Mouse (Mus musculus) megakaryocyte progenitor cell, adult 5-6 weeks (primary cell): Measurements from ENCODE around the gene Gorasp2. TPM values are rescaled to one million over a fixed set of nuclear protein-coding genes. Genes with fewer than 3 reads are reported as not detected.
A peak's percentile ranks its signal among the peaks of the same experiment; 100 is the strongest.

Source experiments
- ATAC-seq: replicated peaks from 2 replicates; pipeline ENCODE4 v1.8.0; 2016; ENCODE audit warnings: mild to moderate bottlenecking, moderate TSS enrichment, inconsistent platforms; ENCODE audit not compliant: poor library complexity
- total RNA-seq, 2 experiments: library from RNA; stranded (forward) in 1 of 2; stranded (reverse) in 1 of 2; fragments of 157-497, 149-512 nt in 1 of 2; fragments of 200-1000 nt in 1 of 2; gene quantifications; 2 replicates each; pipeline versions ENCODE4 v1.2.3 to v1.2.4; 2015 to 2017

The Gorasp2 gene
- total RNA-seq, 2 experiments from 2014 or later: 92.2 to 262 TPM

- ATAC-seq: no peak
Observed at GRCm38 (mm10) chr2:70657083-70657482, 4.3 kb upstream of the Gorasp2 start.

- ATAC-seq: peak; percentile 16
Observed at GRCm38 (mm10) chr2:70661715-70662495, 529 bp downstream of the Gorasp2 start, which contains the start of gene Gm26558. TSS of gene Gm26558 (minus strand) at chr2:70662108.

- ATAC-seq: no peak
Observed at GRCm38 (mm10) chr2:70663764-70664163, 2.4 kb downstream of the Gorasp2 start.

DNA sequence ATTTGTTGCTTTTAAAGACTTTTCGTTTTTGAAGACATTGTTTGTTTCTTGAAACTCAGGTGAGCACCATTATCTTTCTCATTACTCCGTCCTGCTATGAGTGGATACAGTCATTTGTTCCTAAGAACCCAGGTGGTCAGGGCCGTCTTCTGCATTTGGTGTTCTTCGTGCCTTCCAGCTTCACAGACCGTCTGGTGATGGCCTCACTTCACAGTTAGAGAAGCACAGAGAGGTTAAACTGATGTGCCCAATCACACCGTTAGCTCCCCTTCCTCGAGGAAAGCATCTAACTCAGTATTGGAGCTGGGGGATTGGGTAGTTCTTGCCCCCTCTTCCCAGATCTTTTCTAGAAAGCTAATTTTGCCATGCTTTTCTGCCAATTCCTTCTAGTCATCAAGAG is 5.6 kb downstream of the Gorasp2 start:
- ATAC-seq: no peak

- peak; percentile 40 for ATAC-seq
Observed at GRCm38 (mm10) chr2:70669241-70669640, 7.9 kb downstream of the Gorasp2 start.

DNA sequence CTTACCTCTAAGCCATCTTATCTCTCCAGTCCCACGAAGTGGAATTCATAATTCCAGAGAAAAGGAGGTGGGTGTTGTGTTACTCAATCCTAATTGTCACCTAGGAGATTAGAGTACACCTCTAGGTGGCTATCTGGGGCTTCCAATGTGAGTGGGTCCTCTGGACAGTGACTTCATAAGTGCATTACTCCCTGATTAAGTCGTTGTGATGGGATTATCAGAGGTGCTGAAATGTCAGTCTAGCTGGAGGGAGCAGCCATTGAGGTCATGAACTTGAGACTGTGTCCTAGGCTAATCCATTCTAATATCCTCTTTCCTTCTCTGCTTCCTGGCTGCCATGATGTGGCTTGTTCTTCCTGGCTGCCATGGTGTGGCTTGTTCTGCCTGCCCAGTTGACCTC is 8.5 kb downstream of the Gorasp2 start:
- ATAC-seq: no peak

GRCm38 (mm10) chr2:70672476-70672875 is 11.1 kb downstream of the Gorasp2 start:
- no peak for ATAC-seq

DNA sequence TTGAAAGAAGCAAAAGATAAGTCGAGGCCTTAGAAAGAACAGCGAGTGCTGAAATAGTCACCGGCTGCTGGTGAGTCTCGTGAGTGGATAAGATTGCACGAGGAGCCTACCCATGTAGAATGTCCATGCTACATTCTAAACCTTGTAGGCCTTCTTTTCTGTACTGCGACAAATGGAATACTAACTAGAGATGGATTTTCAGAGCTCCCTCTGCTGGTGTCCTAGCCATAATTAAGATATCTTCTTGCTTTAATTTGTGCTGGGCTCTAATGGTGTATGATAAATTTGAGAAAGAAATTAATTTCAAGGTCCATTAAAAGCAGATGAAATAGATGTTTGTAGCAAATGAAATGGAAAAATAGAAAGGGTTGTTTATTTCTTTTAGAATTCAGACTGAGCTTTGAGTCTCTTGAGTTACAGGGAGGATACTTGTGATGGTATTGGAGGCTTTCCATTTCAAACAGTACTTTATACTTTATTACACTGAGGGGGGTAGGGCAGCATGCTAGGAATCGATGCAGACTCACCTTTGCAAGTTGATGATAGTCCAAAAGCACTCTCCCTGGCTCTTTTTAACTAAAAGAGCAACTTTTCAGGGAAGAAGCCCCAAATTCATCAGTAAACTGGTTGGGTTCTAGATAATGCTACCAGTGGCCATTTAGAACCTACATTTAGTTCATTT is 12.2 kb downstream of the Gorasp2 start:
- peak; percentile 63 for ATAC-seq

- ATAC-seq: no peak
Observed at GRCm38 (mm10) chr2:70682324-70682723, 20.9 kb downstream of the Gorasp2 start.

DNA sequence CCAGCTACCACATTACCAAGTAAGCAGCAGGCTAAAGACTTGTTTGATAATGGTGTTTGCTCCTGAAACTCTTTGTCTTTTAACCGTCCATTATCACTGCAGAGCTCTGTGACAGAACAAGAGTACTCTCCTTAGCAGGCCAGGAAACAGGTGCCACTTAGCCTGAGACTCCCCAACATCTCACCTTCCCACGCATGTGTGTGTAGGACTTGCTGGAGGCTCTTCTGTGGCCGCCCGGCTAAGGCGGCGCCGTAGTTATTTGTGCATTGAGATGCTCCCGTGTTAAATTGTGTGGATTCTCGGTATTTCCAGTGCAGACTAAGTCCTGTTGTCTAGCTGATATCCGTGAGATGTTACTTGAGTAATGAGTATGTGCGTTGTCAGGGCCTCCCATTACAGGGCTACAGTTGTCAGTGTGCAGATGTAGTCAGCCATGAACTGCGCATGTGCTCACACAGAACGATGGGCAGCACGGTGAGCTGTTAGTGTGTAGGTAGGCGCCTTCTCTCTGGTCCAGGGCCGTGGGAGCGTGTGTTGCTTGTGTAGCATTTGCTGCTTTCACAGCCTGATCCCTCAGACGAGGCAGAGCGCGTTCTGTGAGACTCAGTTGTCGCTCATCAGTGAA is 27.2 kb downstream of the Gorasp2 start:
- no peak for ATAC-seq

DNA sequence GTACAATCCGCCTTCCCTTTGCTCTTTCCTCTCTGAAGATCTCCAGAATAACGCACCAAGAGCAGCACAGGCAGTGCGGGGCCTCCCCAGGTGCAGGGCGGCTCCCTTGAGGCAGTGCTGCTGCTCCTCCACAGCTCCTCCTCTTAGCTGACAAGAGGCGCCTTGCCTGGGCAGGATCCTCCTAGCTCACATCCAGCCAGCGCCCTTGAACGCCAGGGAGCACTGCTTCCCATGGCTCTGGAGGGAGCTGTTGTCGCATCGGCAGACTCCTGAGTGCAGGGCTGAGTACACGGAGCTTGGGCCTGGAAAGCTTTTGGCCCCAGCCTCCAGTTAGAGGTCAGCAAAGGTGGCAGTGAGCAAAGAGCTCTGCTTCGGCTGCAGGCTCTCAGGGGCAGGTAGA is 28.8 kb downstream of the Gorasp2 start:
- no peak for ATAC-seq

DNA sequence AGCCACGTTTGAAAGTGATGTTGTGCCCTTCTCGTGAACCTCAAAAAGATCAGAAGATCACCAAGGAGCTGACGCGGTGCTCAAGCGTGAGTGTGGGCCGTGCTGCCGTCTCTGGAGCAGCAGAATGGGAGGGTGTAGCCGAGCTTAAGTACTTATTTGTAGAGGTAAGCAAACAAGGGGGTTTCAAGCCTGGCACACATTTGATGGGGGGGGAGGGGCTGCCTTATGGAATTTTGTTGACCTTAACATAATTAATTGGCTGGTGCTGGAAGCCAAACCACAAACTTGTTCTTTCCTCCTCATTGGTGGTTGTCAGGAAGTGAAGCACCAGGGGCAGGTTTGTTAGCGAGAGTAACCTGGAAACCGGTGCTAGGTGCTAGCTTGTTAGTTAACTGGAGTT is 34.3 kb downstream of the Gorasp2 start:
- ATAC-seq: no peak

GRCm38 (mm10) chr2:70700851-70701250 is 39.5 kb downstream of the Gorasp2 start:
- no peak for ATAC-seq

- ATAC-seq: peak; percentile 23
Observed at GRCm38 (mm10) chr2:70701571-70701970, 40.2 kb downstream of the Gorasp2 start.

DNA sequence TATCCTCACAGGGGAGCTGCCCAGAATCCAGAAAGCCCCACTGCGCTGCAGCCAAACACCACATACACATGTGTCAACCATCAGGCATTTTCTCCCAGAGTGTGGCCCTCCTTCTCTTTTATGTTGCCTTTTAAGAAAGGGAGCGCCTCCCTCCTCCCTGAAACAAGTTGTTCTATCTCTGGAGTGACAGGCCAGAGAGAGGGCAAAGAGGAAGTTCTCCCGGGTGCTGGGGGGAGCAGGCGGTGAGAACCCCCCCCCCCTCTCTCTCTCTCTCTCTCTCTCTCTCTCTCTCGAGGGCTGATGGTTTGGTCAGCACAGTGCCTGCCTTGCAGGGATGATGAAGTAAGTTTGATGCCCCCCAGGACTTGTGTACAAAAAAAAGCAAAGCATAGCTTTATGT is 41.0 kb downstream of the Gorasp2 start:
- ATAC-seq: peak; percentile 30; the same call in 1 of the 2 replicates

DNA sequence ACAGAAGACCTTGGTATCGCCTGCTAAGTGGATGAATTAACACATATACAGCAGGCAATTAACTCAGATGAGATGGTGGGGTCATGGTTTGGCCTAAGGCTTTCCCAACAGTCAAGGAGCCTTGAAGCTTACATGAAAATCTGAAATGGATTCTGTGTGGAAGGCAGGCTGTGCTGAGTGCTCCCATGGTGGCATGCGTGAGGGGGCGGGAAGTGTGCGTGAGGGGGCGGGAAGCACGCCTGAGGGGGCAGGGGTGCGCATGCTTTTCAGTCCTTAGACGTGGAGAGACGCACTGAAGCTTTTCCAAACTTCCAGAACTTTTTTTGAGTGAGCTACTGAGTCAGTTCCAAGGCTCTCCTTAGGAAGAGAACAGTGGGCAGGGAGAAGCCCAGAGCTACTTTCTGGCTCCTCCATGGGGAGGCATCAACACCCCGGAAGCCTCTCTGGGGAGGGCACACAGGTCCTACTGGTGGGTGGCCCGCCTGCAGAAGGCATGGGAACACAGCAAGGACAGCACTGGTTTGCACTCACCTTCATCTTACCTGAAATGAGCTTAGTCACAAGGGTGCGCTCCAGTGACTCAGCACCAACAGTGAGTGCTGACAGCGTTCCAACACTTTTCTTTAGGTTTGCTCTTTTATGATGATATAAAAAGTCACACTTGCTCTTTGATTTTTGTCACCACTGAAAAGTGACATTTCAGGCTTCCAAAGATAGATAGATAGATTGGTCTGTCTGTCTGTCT is 47.8 kb downstream of the Gorasp2 start:
- no peak for ATAC-seq

DNA sequence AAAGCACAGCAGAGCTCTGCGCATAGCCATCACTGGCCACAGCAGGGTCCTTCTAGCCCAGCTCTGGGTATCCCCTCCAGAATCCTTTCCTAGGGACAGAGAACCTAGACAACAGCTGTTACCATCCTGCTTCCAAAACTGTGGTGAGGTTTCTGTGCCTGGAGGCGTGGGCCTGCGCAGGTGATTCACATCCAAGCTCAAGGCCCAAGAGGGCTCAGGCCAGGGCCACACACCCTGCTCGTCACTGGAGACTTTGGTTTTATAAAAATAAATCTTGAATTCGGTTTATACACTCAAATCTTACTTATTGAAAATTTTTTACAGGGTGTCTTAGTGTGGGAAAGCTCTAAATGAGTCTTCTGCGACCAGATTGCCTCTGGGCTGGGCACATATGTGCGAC is 48.9 kb downstream of the Gorasp2 start:
- no peak for ATAC-seq

DNA sequence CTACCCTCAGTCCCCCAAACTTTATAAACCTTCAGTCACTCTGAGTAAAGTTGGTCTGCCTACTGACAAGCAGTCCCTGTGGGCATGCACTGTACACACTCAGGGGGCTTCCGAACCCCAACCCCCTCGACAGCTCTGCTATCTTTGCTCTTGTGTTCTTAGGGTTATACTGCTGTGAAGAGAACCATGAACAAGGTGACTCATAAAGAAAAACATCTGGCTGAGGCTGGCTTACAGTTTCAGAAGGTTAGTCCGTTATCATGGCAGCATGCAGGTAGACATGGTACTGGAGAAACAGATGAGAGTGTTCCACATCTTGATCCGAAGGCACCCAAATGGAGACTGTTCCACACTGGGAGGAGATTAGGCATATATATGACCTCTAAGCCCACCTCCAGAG is 49.5 kb downstream of the Gorasp2 start:
- ATAC-seq: no peak

DNA sequence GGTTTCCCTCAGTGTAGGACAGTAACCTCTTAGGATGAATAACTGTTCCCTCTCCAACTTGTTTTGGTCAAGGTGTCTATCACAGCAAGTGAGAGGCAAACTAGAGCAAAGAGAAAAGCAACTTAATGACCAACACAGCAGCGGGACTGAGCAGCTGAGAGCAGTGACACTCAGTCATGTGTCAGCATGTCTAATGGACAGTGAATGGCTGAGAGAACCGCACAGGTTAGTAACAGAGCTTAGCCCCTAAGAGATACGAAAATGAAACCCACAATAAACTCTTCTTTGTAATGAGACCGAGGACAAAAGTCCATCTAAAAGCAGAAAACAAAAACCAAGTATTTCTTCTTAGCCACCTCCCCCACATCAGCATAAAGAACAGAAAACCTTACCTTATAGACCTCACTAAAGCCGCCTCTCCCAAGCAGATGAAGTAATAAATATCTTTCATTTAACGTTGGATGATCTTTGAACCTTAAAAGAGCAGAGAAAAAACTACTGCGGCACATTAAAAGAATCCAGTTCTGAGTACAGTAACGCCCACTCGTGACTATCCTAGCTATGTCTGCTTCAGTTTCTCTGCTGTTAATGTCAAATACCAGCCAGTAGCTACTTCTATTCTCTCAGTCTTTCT is 62.4 kb downstream of the Gorasp2 start:
- no peak for ATAC-seq

- ATAC-seq: no peak
Observed at GRCm38 (mm10) chr2:70727089-70727488, 65.7 kb downstream of the Gorasp2 start.

DNA sequence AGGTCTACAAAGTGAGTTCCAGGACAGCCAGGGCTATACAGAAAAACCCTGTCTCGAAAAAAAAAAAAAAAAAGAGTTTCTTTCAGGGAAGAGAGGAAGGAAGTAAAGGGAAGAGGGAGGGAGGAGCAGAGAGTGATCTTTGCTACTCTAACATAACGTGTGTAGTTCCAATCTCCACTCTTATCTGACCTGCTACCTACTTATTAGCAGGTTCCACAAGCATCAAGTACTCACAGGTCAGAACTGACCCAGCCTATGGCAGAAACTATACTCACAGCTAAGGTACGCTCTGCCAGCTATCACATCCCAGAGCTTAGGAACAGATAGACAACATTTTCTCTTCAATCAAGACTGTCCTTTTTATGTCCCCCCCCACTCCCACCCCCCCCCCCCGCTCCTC is 74.2 kb downstream of the Gorasp2 start:
- no peak for ATAC-seq
